Mouse (Mus musculus) small intestine, adult 2 months (tissue): ENCODE results near the gene Gm14403.
"Not testable (repeated sequence)": the region's sequence is repeated elsewhere in the genome, so short reads cannot be mapped to it uniquely, and the experiment has no call there.

ENCODE experiments used
- CTCF ChIP-seq: fragments of 200-500 bp; IDR thresholded peaks from 2 replicates; pipeline ENCODE4 v1.5.1; 2012; ENCODE audit warnings: low read depth, mild to moderate bottlenecking, control low read depth, inconsistent platforms, low read length, moderate library complexity, mixed read lengths; ENCODE audit not compliant: insufficient replicate concordance, insufficient read length; ENCODE audit errors: extremely low read depth
- POLR2A ChIP-seq: fragments of 200-500 bp; IDR thresholded peaks from 2 replicates; pipeline ENCODE4 v1.6.1; 2012; ENCODE audit warnings: low read depth, mild to moderate bottlenecking, control low read depth, inconsistent platforms, low read length, moderate library complexity

GRCm38 (mm10) chr2:177511972-177512371 lies 14.0 kb downstream of the Gm14403 start:
- not testable (repeated sequence) for TF ChIP-seq CTCF, POLR2A
